Mouse (Mus musculus): Measurements from ENCODE around the gene Slc28a3.

DNA sequence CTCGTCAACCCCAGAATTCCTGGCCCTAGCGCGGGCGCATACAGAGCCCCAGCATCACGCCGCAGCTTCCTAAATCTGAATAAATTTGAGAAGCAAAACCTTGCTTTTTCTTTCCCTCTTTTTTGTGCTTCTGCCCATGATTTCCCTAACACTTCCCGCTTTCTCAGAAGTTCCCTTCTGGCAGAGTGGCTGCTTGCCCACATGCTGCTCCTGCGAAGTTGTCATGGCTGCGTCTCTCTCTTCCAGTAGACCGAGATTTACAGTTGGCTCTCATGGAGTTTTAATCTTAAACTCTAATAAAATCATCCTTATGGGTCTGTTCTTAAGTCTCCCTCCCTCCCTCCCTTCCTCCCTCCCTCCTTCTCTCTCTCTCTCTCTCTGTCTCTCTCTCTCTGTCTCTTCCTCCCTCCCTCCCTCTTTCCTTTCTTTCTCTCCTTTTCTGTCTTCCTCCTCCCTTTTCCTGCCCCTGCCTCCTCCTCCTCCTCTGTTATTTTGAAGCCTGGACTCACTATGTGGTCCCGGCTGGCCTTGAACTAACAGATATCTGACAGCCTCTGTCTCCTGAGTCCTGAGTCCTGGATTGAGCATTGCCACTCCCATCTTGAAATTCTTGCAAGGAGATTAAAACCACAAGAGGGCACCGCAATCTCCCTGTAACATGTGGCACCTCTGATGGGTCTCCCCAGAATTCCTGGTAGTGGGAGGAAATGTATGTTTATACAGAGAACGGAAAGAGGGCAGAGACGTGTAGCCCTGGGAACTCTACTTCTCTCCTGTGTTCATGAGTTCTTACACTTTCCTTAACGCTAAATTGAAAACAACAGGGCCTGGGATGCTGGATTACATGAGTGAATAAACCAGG, 21.8 kb downstream of the Slc28a3 start:
- TF ChIP-seq POLR2A (IDR thresholded peaks at IDR 0.05; ENCODE audit: control insufficient read depth, low read depth, low read length) (no peak), CTCF (IDR thresholded peaks at IDR 0.05; ENCODE audit: control insufficient read depth, insufficient read depth, insufficient replicate concordance, low read depth, low read length) (no peak)

Data from testis, adult 2 months (tissue).